In genomic region chr1:154040907-154041306, GRCm38 (mm10) we compare ENCODE assay signal across 28 mouse cellular contexts.
DNase-seq lines count a peak whose midpoint lies in the region; ATAC-seq lines count a peak whose summit lies in the region.
"Had no signal": no experiment of that assay in that cellular context is flagged by ENCODE, and none has a peak within 500 bp of the region (broad histone marks: within the 10 kb centered on the region; RNA-seq: fewer than 3 reads in every experiment).

No protein-coding gene starts in this region.

- intact Hi-C loops in heart, postnatal 10 days (cut with DNase I) = no loop called here
- intact Hi-C loops in left cerebral cortex, postnatal 14 days (cut with DNase I) = no loop called here

- peak; percentile 39 for DNase-seq in heart, adult 11 months
- DNase-seq in heart, postnatal 10 days = no peak
- DNase-seq in kidney, adult 18-20 months = no peak
- DNase-seq in A20 (ENCODE audit: low read depth, low spot score) = peak; percentile 11
- DNase-seq in adrenal gland, adult (ENCODE audit: inconsistent age in 2 of 2, low spot score in 1 of 2) = no peak
- DNase-seq in left cerebral cortex, postnatal 14 days (ENCODE audit: low spot score in 2 of 2) = no peak
- DNase-seq: adrenal gland, adult 2 months; adrenal gland, postnatal 14 days; B cell, adult 2 months; cerebellum, adult 11-12 months; cerebellum, adult 8-10 months; cerebellum, postnatal 10 days; cerebellum, postnatal 36 days; gastrocnemius, postnatal 10 days; gastrocnemius, postnatal 36 days; heart, adult 18-20 months; heart, postnatal 14 days; heart, postnatal 4 days had no signal

- WGBS in kidney, embryonic 15.5 days = 70% methylated on average over 3 of the region's 3 CpGs

- H3K4me1 ChIP-seq in kidney, embryonic 15.5 days = no peaks in the 10 kb centered on the region
- H3K4me1 ChIP-seq: forebrain, embryonic 13.5 days; heart, embryonic 15.5 days had no signal

- H3K4me2 ChIP-seq in kidney, embryonic 15.5 days = no peak overlapping the region
- H3K4me2 ChIP-seq: forebrain, embryonic 13.5 days; heart, embryonic 12.5 days; heart, embryonic 15.5 days; hindbrain, embryonic 14.5 days had no signal

- H3K9me3 ChIP-seq in kidney, embryonic 15.5 days (replicated peaks) = no peaks in the 10 kb centered on the region
- H3K9me3 ChIP-seq: forebrain, embryonic 10.5 days; forebrain, embryonic 13.5 days; G1E; heart, embryonic 12.5 days; heart, embryonic 15.5 days had no signal

- no peaks in the 10 kb centered on the region for H3K27me3 ChIP-seq in kidney, embryonic 15.5 days
- H3K27me3 ChIP-seq: forebrain, embryonic 13.5 days; heart, embryonic 12.5 days; heart, embryonic 15.5 days had no signal

- no peak overlapping the region for H3K4me3 ChIP-seq in kidney, embryonic 15.5 days (replicated peaks)
- H3K4me3 ChIP-seq: forebrain, embryonic 10.5 days; forebrain, embryonic 13.5 days; heart, embryonic 12.5 days; heart, embryonic 15.5 days had no signal

- H3K9ac ChIP-seq in kidney, embryonic 15.5 days = no peak overlapping the region
- H3K9ac ChIP-seq: forebrain, embryonic 13.5 days; heart, embryonic 12.5 days; heart, embryonic 15.5 days; hindbrain, embryonic 14.5 days had no signal

- H3K36me3 ChIP-seq in kidney, embryonic 15.5 days = no peaks in the 10 kb centered on the region
- H3K36me3 ChIP-seq: forebrain, embryonic 10.5 days; G1E; heart, embryonic 12.5 days; heart, embryonic 15.5 days had no signal

- H3K27ac ChIP-seq in kidney, embryonic 15.5 days = no peak overlapping the region
- H3K27ac ChIP-seq: forebrain, embryonic 10.5 days; forebrain, embryonic 13.5 days; heart, embryonic 15.5 days; hindbrain, embryonic 14.5 days had no signal

- ATAC-seq in kidney, embryonic 15.5 days (replicated peaks; ENCODE audit: low FRiP score) = peak; percentile 56; the same call in 1 of the 2 replicates
- ATAC-seq in granulocyte monocyte progenitor cell, adult 5-6 weeks (replicated peaks; ENCODE audit: poor library complexity, severe bottlenecking) = peak; percentile 87
- ATAC-seq: forebrain, embryonic 13.5 days; forebrain, embryonic 16.5 days; Patski had no signal

Comparison
In these comparisons a context has a peak if more than half of its experiments do, and no peak if none do; other contexts are left out.
1. DNase-seq: peak in heart, adult 11 months (single experiment) and A20 (single experiment); none in heart, postnatal 10 days (0 of 2), kidney, adult 18-20 months (single experiment), adrenal gland, adult (0 of 2) and left cerebral cortex, postnatal 14 days (0 of 2).